Mouse (Mus musculus): ENCODE results near the gene Hspb8.

- TF ChIP-seq CTCF (conservative IDR thresholded peaks at IDR 0.05 in 1 of 2, IDR thresholded peaks at IDR 0.05 in 1 of 2; ENCODE audit: low read depth in 2 of 2, low read length in 2 of 2) = no peak
- TF ChIP-seq IRF4 (IDR thresholded peaks at IDR 0.05; ENCODE audit: low read depth, low read length) = no peak
- no peak for TF ChIP-seq ELF1 (IDR thresholded peaks at IDR 0.05; ENCODE audit: low read depth, low read length)
- TF ChIP-seq NRF1 (IDR thresholded peaks at IDR 0.05; ENCODE audit: low read depth, low read length) = no peak
- TF ChIP-seq POLR2A (IDR thresholded peaks at IDR 0.05; ENCODE audit: low read depth, low read length) = no peak
- TF ChIP-seq BHLHE40 (IDR thresholded peaks at IDR 0.05; ENCODE audit: low read depth, low read length) = no peak
- no peak for TF ChIP-seq EP300 (IDR thresholded peaks at IDR 0.05; ENCODE audit: low read length)
- TF ChIP-seq RAD21 (IDR thresholded peaks at IDR 0.05; ENCODE audit: low read depth, low read length) = no peak
- TF ChIP-seq JUND (conservative IDR thresholded peaks at IDR 0.05; ENCODE audit: low read depth, low read length) = no peak
- TF ChIP-seq TCF12 (IDR thresholded peaks at IDR 0.05; ENCODE audit: low read depth, low read length) = no peak
- no peak for TF ChIP-seq SIN3A (IDR thresholded peaks at IDR 0.05; ENCODE audit: low read length)
- no peak for TF ChIP-seq PAX5 (IDR thresholded peaks at IDR 0.05; ENCODE audit: low read length)
Measured at GRCm38 (mm10) chr5:116416208-116416607, 6.5 kb downstream of the Hspb8 start.
